Mouse (Mus musculus): ENCODE results near the gene Dnajb12. TPM values are rescaled to one million over a fixed set of nuclear protein-coding genes. Genes with fewer than 3 reads are reported as not detected.
A peak's percentile ranks its signal among the peaks of the same experiment; 100 is the strongest.

Dnajb12 gene
- total and polyA plus RNA-seq, 3 experiments, result 10.4 to 28.5 (median 20.5) TPM

- no peak overlapping the region; the same call in 1 of the 2 replicates for H3K4me3 ChIP-seq (ENCODE audit: low read depth, low read length)
- H3K9me3 ChIP-seq (replicated peaks), result no peaks in the 10 kb centered on the region
- no peaks in the 10 kb centered on the region; the same call in 1 of the 2 replicates for H3K27me3 ChIP-seq (ENCODE audit: insufficient read depth, low read length)
- no peak for DNase-seq (ENCODE audit: low spot score)
- no peak for ATAC-seq (ENCODE audit: extremely low read depth, insufficient number of reproducible peaks, low FRiP score, poor library complexity, severe bottlenecking)
- TF ChIP-seq POLR2AphosphoS5 (IDR thresholded peaks at IDR 0.05; ENCODE audit: insufficient replicate concordance, low read depth, low read length) (no peak), CTCF (IDR thresholded peaks at IDR 0.05; ENCODE audit: low read depth, low read length) (no peak), TAL1 (conservative IDR thresholded peaks at IDR 0.05; ENCODE audit: low read depth, low read length) (no peak), GATA1 (IDR thresholded peaks at IDR 0.05; ENCODE audit: borderline replicate concordance, low read length) (no peak), GATA2 (IDR thresholded peaks at IDR 0.05; ENCODE audit: borderline replicate concordance, low read depth, low read length) (no peak)
- no peaks in the 10 kb centered on the region for H3K36me3 ChIP-seq (replicated peaks)
- peaks cover 46% of the 10 kb centered on the region for H3K4me1 ChIP-seq (ENCODE audit: insufficient read depth, low read depth, low read length)
Observed at GRCm38 (mm10) chr10:59916159-59916558, 36.8 kb downstream of the Dnajb12 start.

- H3K4me3 ChIP-seq (ENCODE audit: low read depth, low read length), result no peak overlapping the region; the same call in 1 of the 2 replicates
- DNase-seq (ENCODE audit: low spot score) (peak; percentile 34), ATAC-seq (ENCODE audit: extremely low read depth, insufficient number of reproducible peaks, low FRiP score, poor library complexity, severe bottlenecking) (peak; percentile 28; the same call in 1 of the 2 replicates)
- H3K27me3 ChIP-seq (ENCODE audit: insufficient read depth, low read length), result no peaks in the 10 kb centered on the region; the same call in 1 of the 2 replicates
- no peak for TF ChIP-seq GATA1 (IDR thresholded peaks at IDR 0.05; ENCODE audit: borderline replicate concordance, low read length)
- TF ChIP-seq POLR2AphosphoS5 (IDR thresholded peaks at IDR 0.05; ENCODE audit: insufficient replicate concordance, low read depth, low read length), result no peak
- no peak for TF ChIP-seq TAL1 (conservative IDR thresholded peaks at IDR 0.05; ENCODE audit: low read depth, low read length)
- no peak for TF ChIP-seq GATA2 (IDR thresholded peaks at IDR 0.05; ENCODE audit: borderline replicate concordance, low read depth, low read length)
- TF ChIP-seq CTCF (IDR thresholded peaks at IDR 0.05; ENCODE audit: low read depth, low read length), result no peak
- no peaks in the 10 kb centered on the region for H3K36me3 ChIP-seq (replicated peaks)
- peaks cover 46% of the 10 kb centered on the region for H3K4me1 ChIP-seq (ENCODE audit: insufficient read depth, low read depth, low read length)
- H3K9me3 ChIP-seq (replicated peaks), result no peaks in the 10 kb centered on the region
Observed at GRCm38 (mm10) chr10:59916649-59917048, 37.3 kb downstream of the Dnajb12 start.

- Histone ChIP-seq H3K4me3 (ENCODE audit: low read depth, low read length) (no peak overlapping the region), H3K4me1 (ENCODE audit: insufficient read depth, low read depth, low read length) (peaks cover 40% of the 10 kb centered on the region), H3K27me3 (ENCODE audit: insufficient read depth, low read length) (no peaks in the 10 kb centered on the region), H3K36me3 (replicated peaks) (no peaks in the 10 kb centered on the region), H3K9me3 (replicated peaks) (no peaks in the 10 kb centered on the region)
- ATAC-seq (ENCODE audit: extremely low read depth, insufficient number of reproducible peaks, low FRiP score, poor library complexity, severe bottlenecking) (no peak), DNase-seq (ENCODE audit: low spot score) (no peak)
- TF ChIP-seq GATA1 (IDR thresholded peaks at IDR 0.05; ENCODE audit: borderline replicate concordance, low read length), result no peak
- no peak for TF ChIP-seq POLR2AphosphoS5 (IDR thresholded peaks at IDR 0.05; ENCODE audit: insufficient replicate concordance, low read depth, low read length)
Observed at GRCm38 (mm10) chr10:59918111-59918510, 38.8 kb downstream of the Dnajb12 start.

GRCm38 (mm10) chr10:59919494-59920181 is 40.3 kb downstream of the Dnajb12 start:
- Histone ChIP-seq H3K4me1 (ENCODE audit: insufficient read depth, low read depth, low read length) (peaks cover 45% of the 10 kb centered on the region), H3K27me3 (ENCODE audit: insufficient read depth, low read length) (no peaks in the 10 kb centered on the region), H3K4me3 (ENCODE audit: low read depth, low read length) (no peak overlapping the region), H3K36me3 (replicated peaks) (no peaks in the 10 kb centered on the region), H3K9me3 (replicated peaks) (no peaks in the 10 kb centered on the region)
- TF ChIP-seq TAL1 (conservative IDR thresholded peaks at IDR 0.05; ENCODE audit: low read depth, low read length), result no peak
- no peak for TF ChIP-seq GATA1 (IDR thresholded peaks at IDR 0.05; ENCODE audit: borderline replicate concordance, low read length)
- TF ChIP-seq CTCF (IDR thresholded peaks at IDR 0.05; ENCODE audit: low read depth, low read length), result no peak
- TF ChIP-seq POLR2AphosphoS5 (IDR thresholded peaks at IDR 0.05; ENCODE audit: insufficient replicate concordance, low read depth, low read length), result no peak
- TF ChIP-seq GATA2 (IDR thresholded peaks at IDR 0.05; ENCODE audit: borderline replicate concordance, low read depth, low read length), result no peak
- no peak for ATAC-seq (ENCODE audit: extremely low read depth, insufficient number of reproducible peaks, low FRiP score, poor library complexity, severe bottlenecking)
- DNase-seq (ENCODE audit: low spot score), result no peak

- Histone ChIP-seq H3K9me3 (replicated peaks) (no peaks in the 10 kb centered on the region), H3K4me3 (ENCODE audit: low read depth, low read length) (no peak overlapping the region), H3K4me1 (ENCODE audit: insufficient read depth, low read depth, low read length) (peaks cover 46% of the 10 kb centered on the region), H3K27me3 (ENCODE audit: insufficient read depth, low read length) (no peaks in the 10 kb centered on the region), H3K36me3 (replicated peaks) (no peaks in the 10 kb centered on the region)
- DNase-seq (ENCODE audit: low spot score) (no peak), ATAC-seq (ENCODE audit: extremely low read depth, insufficient number of reproducible peaks, low FRiP score, poor library complexity, severe bottlenecking) (no peak)
- TF ChIP-seq CTCF (IDR thresholded peaks at IDR 0.05; ENCODE audit: low read depth, low read length), result no peak
- TF ChIP-seq GATA1 (IDR thresholded peaks at IDR 0.05; ENCODE audit: borderline replicate concordance, low read length), result no peak
- no peak for TF ChIP-seq TAL1 (conservative IDR thresholded peaks at IDR 0.05; ENCODE audit: low read depth, low read length)
- TF ChIP-seq GATA2 (IDR thresholded peaks at IDR 0.05; ENCODE audit: borderline replicate concordance, low read depth, low read length), result no peak
- no peak for TF ChIP-seq POLR2AphosphoS5 (IDR thresholded peaks at IDR 0.05; ENCODE audit: insufficient replicate concordance, low read depth, low read length)
Observed at GRCm38 (mm10) chr10:59920485-59920809, 41.1 kb downstream of the Dnajb12 start.

GRCm38 (mm10) chr10:59920810-59921681 is 41.7 kb downstream of the Dnajb12 start:
- no peak for ATAC-seq (ENCODE audit: extremely low read depth, insufficient number of reproducible peaks, low FRiP score, poor library complexity, severe bottlenecking)
- Histone ChIP-seq H3K9me3 (replicated peaks) (no peaks in the 10 kb centered on the region), H3K27me3 (ENCODE audit: insufficient read depth, low read length) (no peaks in the 10 kb centered on the region), H3K4me1 (ENCODE audit: insufficient read depth, low read depth, low read length) (peaks cover 40% of the 10 kb centered on the region), H3K36me3 (replicated peaks) (no peaks in the 10 kb centered on the region), H3K4me3 (ENCODE audit: low read depth, low read length) (peak overlapping the region; percentile 66; the same call in 1 of the 2 replicates)
- no peak for TF ChIP-seq TAL1 (conservative IDR thresholded peaks at IDR 0.05; ENCODE audit: low read depth, low read length)
- no peak for TF ChIP-seq CTCF (IDR thresholded peaks at IDR 0.05; ENCODE audit: low read depth, low read length)
- no peak for TF ChIP-seq GATA1 (IDR thresholded peaks at IDR 0.05; ENCODE audit: borderline replicate concordance, low read length)
- no peak for DNase-seq (ENCODE audit: low spot score)
